Mouse (Mus musculus) kidney, embryonic 14.5 days (tissue): ENCODE results near the gene Creb3l2. TPM values are rescaled to one million over a fixed set of nuclear protein-coding genes. Genes with fewer than 3 reads are reported as not detected.

Experiments
- ATAC-seq: fragments of 200-750 bp; cut with Nextera tagmentation; 2 replicates; pipeline ENCODE4 v1.8.0; 2017; ENCODE audit warnings: moderate number of reproducible peaks, mild to moderate bottlenecking, moderate TSS enrichment, moderate library complexity; ENCODE audit not compliant: low FRiP score, low TSS enrichment
- H3K27ac ChIP-seq: fragments of 300-500 bp; sonication (generic); 2 replicates; pipeline ENCODE4 v1.5.1; 2014; ENCODE audit warnings: low read depth, mild to moderate bottlenecking, low read length, moderate library complexity, mixed read lengths
- H3K27me3 ChIP-seq: fragments of 300-500 bp; sonication (generic); 2 replicates; pipeline ENCODE4 v1.6.1; 2014; ENCODE audit warnings: mild to moderate bottlenecking, low read length; ENCODE audit not compliant: control insufficient read depth, insufficient read depth
- H3K36me3 ChIP-seq: fragments of 300-500 bp; sonication (generic); 2 replicates; pipeline ENCODE4 v1.6.1; 2014; ENCODE audit warnings: low read length, mixed read lengths; ENCODE audit not compliant: control insufficient read depth, insufficient read depth
- H3K4me1 ChIP-seq: fragments of 300-500 bp; sonication (generic); 2 replicates; pipeline ENCODE4 v1.6.1; 2014; ENCODE audit warnings: low read length, mixed read lengths; ENCODE audit not compliant: control insufficient read depth, insufficient read depth
- H3K4me2 ChIP-seq: fragments of 300-500 bp; sonication (generic); replicated peaks from 2 replicates; pipeline ENCODE4 v1.6.1; 2014; ENCODE audit warnings: low read depth, mild to moderate bottlenecking, low read length
- H3K4me3 ChIP-seq: fragments of 300-500 bp; sonication (generic); 2 replicates; pipeline ENCODE4 v1.5.1; 2014; ENCODE audit warnings: mild to moderate bottlenecking, low read length
- H3K9ac ChIP-seq: fragments of 300-500 bp; sonication (generic); 2 replicates; pipeline ENCODE4 v1.6.1; 2014; ENCODE audit warnings: low read depth, mild to moderate bottlenecking, low read length, moderate library complexity
- H3K9me3 ChIP-seq: fragments of 300-500 bp; sonication (generic); 2 replicates; pipeline ENCODE4 v1.6.1; 2016; ENCODE audit warnings: low read length; ENCODE audit not compliant: control insufficient read depth
- WGBS: fragments of 180-500 bp; shearing (Covaris S2); extraction: QIAGEN DNeasy Blood & Tissue Kit; methylation state at CpG from one replicate; pipeline ENCODE4 v1.1.7; 2014; 5-methylcytosine and 5-hydroxymethylcytosine counted together
- polyA plus RNA-seq: library from polyadenylated mRNA; unstranded; fragments of >200 nt; fragmentation: Nextera tagmentation; extraction: Ambion mirVana; gene quantifications from 2 replicates; pipeline ENCODE4 v1.2.1, GENCODE M21; 2014

Gene Creb3l2
- polyA plus RNA-seq, 1 experiment from 2014 or later = 34.2 TPM

- no peaks in the 10 kb centered on the region for H3K36me3 ChIP-seq
- peak; percentile 86 for ATAC-seq
- H3K27ac ChIP-seq = no peak within 1 kb of the TSS
- H3K4me3 ChIP-seq = peak within 1 kb of the TSS; percentile 46
- peaks cover 47% of the 10 kb centered on the region for H3K27me3 ChIP-seq
- H3K4me1 ChIP-seq = peaks cover 5% of the 10 kb centered on the region; the same call in 1 of the 2 replicates
- under 1% methylated on average over 64 of the region's 65 CpGs for WGBS
- peak within 1 kb of the TSS; percentile 92 for H3K4me2 ChIP-seq
- H3K9ac ChIP-seq = peak within 1 kb of the TSS; percentile 49
- no peaks in the 10 kb centered on the region for H3K9me3 ChIP-seq
These were observed 142.2 kb downstream of the Creb3l2 start, which contains the start of gene Dgki for GRCm38 (mm10) chr6:37299562-37300390. TSS of gene Dgki (minus strand) at chr6:37300184.

DNA sequence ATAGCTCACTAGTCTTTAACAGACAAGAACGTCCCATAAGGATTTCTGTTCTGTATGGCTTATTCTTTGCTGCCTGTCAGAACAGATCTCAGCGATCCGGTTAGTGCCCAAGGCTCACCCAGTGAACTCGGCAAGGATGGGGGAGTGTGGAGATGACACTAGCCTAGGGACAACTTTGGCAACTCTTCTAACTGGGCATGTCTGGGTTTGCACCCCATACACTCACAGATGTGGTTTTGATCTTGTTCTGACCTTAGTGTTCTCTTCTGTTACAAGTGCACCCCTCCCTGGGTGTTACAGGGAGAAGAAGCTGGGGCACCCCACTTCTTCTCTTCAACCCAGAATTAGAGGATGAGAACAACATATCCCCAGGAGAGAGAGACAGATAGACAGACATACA, 143.0 kb downstream of the Creb3l2 start:
- no peak for ATAC-seq
- H3K4me1 ChIP-seq = peaks cover 5% of the 10 kb centered on the region; the same call in 1 of the 2 replicates
- peak overlapping the region; percentile 46 for H3K4me3 ChIP-seq
- H3K36me3 ChIP-seq = no peaks in the 10 kb centered on the region
- H3K27me3 ChIP-seq = peaks cover 47% of the 10 kb centered on the region
- no peaks in the 10 kb centered on the region for H3K9me3 ChIP-seq
- H3K27ac ChIP-seq = no peak overlapping the region
- H3K9ac ChIP-seq = no peak overlapping the region
- WGBS = 32% methylated on average over 4 of the region's 4 CpGs
- H3K4me2 ChIP-seq = peak overlapping the region; percentile 92

DNA sequence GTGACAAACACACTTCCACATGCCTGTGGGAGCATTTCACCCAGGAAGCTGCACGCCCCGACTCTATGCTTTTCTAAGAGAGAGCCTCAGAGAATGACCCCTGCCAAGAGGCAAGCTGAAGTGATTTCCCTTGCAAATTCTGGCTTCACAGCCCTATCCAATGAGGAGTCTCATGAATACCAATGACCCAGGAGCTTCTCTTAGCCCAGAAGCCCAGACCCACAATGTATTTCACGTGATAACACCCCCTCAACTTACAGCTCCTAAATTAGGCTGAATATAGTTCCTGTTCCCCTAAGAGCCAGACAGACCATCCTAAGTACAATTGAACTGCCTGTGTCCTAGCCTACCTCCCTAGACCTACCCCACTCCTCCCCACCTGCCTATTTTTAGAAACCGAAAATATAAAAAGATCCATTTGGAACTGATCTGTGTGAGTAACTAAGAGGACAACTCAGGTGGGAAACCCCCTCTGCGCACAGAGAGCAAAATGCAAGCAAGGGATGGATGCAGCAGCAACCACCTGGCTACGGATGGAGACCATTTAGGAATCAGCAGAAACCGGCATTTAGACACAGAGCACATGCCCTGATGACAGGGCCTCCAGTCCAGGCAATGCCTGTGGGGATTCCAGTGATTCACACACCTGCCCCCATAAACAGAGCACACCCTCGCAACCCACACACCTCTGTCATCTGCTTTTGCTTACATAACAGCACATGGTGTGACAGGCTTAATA, 144.0 kb downstream of the Creb3l2 start:
- WGBS = 48% methylated on average over 8 of the region's 8 CpGs

GRCm38 (mm10) chr6:37292068-37292467, 149.9 kb downstream of the Creb3l2 start:
- no peak overlapping the region for H3K9ac ChIP-seq
- no peak overlapping the region for H3K4me2 ChIP-seq
- WGBS = 86% methylated on average over 2 of the region's 2 CpGs
- H3K4me3 ChIP-seq = no peak overlapping the region
- no peaks in the 10 kb centered on the region for H3K4me1 ChIP-seq
- ATAC-seq = no peak
- no peaks in the 10 kb centered on the region for H3K36me3 ChIP-seq
- H3K9me3 ChIP-seq = no peaks in the 10 kb centered on the region
- peaks cover 2% of the 10 kb centered on the region; the same call in 1 of the 2 replicates for H3K27me3 ChIP-seq
- H3K27ac ChIP-seq = no peak overlapping the region

More for the DNA sequence above, 144.0 kb downstream of the Creb3l2 start:
- Histone ChIP-seq H3K27me3 (peaks cover 47% of the 10 kb centered on the region), H3K9ac (no peak overlapping the region), H3K4me2 (no peak overlapping the region), H3K4me1 (peaks cover 5% of the 10 kb centered on the region; the same call in 1 of the 2 replicates), H3K36me3 (no peaks in the 10 kb centered on the region), H3K9me3 (no peaks in the 10 kb centered on the region), H3K27ac (no peak overlapping the region), H3K4me3 (no peak overlapping the region)
- ATAC-seq = no peak

DNA sequence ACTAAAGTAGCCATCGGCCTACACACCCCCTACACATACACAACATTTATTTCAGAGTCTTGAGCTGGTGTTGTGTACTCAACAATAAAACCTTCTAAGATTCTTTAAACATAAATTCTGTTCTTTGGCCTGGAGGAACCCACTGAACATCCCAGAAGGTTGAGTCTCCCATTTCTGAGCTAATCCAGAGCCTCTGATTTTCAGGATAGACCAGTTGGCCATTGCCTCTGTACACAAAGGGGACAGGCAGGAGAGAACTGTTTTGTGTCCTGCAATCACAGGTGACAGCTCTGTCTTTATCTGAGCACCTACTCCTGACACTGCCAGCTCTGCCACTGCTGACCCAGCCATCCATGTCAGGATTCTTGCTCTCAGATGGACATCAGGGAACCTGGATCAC, 150.8 kb downstream of the Creb3l2 start:
- ATAC-seq = no peak
- no peak overlapping the region for H3K27ac ChIP-seq
- 85% methylated on average over 1 of the region's 1 CpGs for WGBS

GRCm38 (mm10) chr6:37290691-37291090, 151.3 kb downstream of the Creb3l2 start:
- H3K27ac ChIP-seq = no peak overlapping the region
- no peaks in the 10 kb centered on the region for H3K27me3 ChIP-seq
- H3K9ac ChIP-seq = no peak overlapping the region
- H3K9me3 ChIP-seq = no peaks in the 10 kb centered on the region
- H3K4me1 ChIP-seq = no peaks in the 10 kb centered on the region
- no peaks in the 10 kb centered on the region for H3K36me3 ChIP-seq
- WGBS = 94% methylated on average over 3 of the region's 3 CpGs
- ATAC-seq = no peak
- H3K4me3 ChIP-seq = no peak overlapping the region
- H3K4me2 ChIP-seq = no peak overlapping the region

More for the DNA sequence above, 150.8 kb downstream of the Creb3l2 start:
- Histone ChIP-seq H3K4me3 (no peak overlapping the region), H3K36me3 (no peaks in the 10 kb centered on the region), H3K4me1 (no peaks in the 10 kb centered on the region), H3K9ac (no peak overlapping the region), H3K9me3 (no peaks in the 10 kb centered on the region), H3K4me2 (no peak overlapping the region), H3K27me3 (no peaks in the 10 kb centered on the region)

GRCm38 (mm10) chr6:37286134-37286533, 155.8 kb downstream of the Creb3l2 start:
- Histone ChIP-seq H3K4me2 (no peak overlapping the region), H3K36me3 (no peaks in the 10 kb centered on the region), H3K9ac (no peak overlapping the region), H3K9me3 (no peaks in the 10 kb centered on the region), H3K27ac (no peak overlapping the region), H3K4me3 (no peak overlapping the region), H3K27me3 (no peaks in the 10 kb centered on the region), H3K4me1 (no peaks in the 10 kb centered on the region)
- no peak for ATAC-seq
- WGBS = 93% methylated on average over 4 of the region's 4 CpGs

DNA sequence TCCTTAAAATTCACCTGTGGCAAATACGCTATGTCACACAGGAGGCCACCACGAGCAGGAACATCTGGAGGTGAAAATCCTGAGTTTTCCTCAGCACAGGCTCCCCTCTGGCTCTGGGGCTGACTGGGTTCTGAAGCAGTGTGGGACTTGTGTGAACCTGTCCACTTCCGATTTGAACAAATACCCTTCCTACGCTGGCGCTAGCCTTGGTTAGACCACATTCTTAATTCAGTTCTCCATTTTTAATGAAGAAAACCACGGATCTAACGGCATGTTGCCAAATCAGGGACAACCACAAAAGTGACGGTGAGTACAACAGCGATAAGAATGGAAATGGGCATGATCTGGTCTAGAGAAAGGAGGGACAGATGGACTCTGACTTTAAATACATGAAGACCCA, 157.1 kb downstream of the Creb3l2 start:
- no peak overlapping the region for H3K9ac ChIP-seq
- WGBS = 90% methylated on average over 9 of the region's 9 CpGs

DNA sequence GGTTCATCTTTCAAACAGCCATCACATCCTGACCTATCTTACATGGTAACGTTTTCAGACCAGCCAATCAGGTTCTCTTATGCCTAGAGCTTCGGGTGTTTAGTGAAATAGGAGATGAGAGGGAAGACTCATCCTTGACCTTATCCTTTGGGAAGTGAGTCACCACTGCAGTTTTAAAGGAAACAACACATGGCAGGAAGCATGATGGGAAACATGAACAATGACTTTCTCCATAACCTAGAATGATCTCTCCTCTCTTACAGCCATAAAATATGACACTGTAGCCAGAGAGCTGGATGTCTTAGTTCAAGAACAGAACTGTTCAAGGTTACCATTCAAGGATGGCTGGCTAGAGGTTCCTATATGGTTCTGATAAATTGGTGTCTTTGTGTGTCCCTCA, 158.6 kb downstream of the Creb3l2 start:
- H3K4me1 ChIP-seq = no peaks in the 10 kb centered on the region
- H3K27ac ChIP-seq = no peak overlapping the region
- 13% methylated on average over 2 of the region's 2 CpGs for WGBS
- H3K4me2 ChIP-seq = no peak overlapping the region
- no peaks in the 10 kb centered on the region for H3K36me3 ChIP-seq
- H3K9me3 ChIP-seq = no peaks in the 10 kb centered on the region
- H3K9ac ChIP-seq = no peak overlapping the region
- no peaks in the 10 kb centered on the region for H3K27me3 ChIP-seq
- no peak overlapping the region for H3K4me3 ChIP-seq
- ATAC-seq = no peak

More for the DNA sequence above, 157.1 kb downstream of the Creb3l2 start:
- no peaks in the 10 kb centered on the region for H3K36me3 ChIP-seq
- no peak for ATAC-seq
- no peaks in the 10 kb centered on the region for H3K27me3 ChIP-seq
- no peaks in the 10 kb centered on the region for H3K4me1 ChIP-seq
- H3K4me2 ChIP-seq = no peak overlapping the region
- no peaks in the 10 kb centered on the region for H3K9me3 ChIP-seq
- no peak overlapping the region for H3K4me3 ChIP-seq
- no peak overlapping the region for H3K27ac ChIP-seq
